Mouse (Mus musculus) embryo, embryonic 10.5 days (tissue): ENCODE results near the gene Reg4.

ENCODE experiments used
- DNase-seq: peaks from one replicate; pipeline ENCODE4 v3.0.0-alpha.2; 2015; ENCODE audit warnings: low spot score

Gene Reg4

DNA sequence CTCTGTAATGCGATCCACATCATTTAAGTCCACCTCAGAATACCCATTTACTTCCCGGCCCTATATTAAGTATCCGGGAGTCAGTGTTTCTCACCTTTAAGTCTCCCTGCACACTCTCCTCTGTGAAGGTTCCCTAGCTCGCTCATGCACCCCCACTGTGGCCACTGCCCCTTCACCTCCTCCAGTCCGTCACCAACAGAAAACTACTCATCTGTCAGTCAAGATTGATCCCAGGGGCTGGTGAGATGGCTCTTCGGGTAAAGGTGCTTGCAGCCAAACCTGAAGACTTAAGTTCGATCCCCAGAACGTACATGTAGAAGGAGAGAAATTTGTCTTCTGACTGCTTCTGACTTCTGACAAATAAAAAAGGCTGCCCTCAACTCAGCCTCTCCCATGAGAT is 60.5 kb downstream of the Reg4 start:
- no peak for DNase-seq

DNA sequence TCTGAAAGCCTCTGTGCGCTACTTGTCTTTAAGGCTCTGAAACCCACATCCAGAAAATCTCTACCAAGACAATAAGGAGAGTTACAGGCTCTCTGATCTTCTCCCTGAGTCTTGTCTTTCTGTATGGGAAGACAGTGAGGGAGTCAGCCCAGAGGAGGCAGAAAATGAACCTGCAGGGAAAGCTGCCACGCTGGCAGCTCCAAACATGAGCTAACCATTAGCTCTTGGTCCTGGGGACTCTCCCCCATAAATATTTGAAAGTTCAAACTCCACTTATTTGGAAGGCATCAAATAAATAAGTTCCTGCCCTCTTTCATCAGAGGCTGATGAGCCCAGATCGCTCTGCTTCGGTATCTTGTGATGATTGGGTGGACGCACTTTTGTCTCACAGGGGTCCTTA is 61.2 kb downstream of the Reg4 start:
- DNase-seq: no peak
